Mouse (Mus musculus): ENCODE data around the gene Bpifb1.
"Not testable (repeated sequence)": the region's sequence is repeated elsewhere in the genome, so short reads cannot be mapped to it uniquely, and the experiment has no call there.

Bpifb1 gene

DNA sequence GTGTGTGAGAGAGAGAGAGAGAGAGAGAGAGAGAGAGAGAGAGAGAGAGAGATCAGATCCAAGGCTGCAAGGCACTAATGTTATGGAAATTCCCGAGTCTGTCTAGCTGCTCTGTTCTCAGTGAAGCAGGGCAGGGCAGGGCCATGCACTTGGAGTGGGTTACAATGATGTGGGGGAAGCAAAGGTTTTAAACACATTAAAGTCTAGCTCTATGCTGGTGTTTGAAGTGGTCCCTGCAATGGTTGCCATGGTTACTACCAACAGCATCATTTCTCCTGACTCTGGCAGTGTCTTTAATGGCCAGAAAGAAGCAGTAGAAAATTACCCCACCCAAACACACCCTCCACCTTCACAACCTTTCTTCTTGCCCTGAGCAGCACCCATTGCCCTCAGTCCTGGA lies 20.5 kb downstream of the Bpifb1 start:
- in situ Hi-C loops (cut with MboI, MseI), result loop anchor here (10.0 kb wide), 1 partner anchor 84 kb away; no protein-coding TSS in a partner anchor

DNA sequence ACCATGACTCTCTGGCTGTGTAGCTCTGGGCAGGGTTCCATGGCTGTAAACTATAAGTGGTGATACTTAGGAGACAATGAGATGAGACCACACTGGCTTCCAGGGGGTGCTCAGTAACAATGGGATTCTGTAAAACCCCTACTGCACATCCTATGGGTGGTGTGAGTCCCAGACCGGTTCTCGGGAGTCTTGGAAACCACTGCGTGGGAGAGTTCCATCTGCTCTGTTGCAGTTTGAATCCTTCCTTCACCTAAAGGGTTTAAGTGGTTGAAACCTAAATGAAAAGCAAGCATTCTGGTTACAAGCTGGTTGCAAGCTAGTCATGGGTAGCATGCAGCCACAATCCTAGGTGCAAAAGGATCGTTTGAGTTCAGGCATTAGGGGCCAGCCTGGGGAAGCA lies 21.3 kb downstream of the Bpifb1 start:
- in situ Hi-C loops (cut with MboI, MseI), result loop anchor here (10.0 kb wide), 1 partner anchor 83 kb away; no protein-coding TSS in a partner anchor

DNA sequence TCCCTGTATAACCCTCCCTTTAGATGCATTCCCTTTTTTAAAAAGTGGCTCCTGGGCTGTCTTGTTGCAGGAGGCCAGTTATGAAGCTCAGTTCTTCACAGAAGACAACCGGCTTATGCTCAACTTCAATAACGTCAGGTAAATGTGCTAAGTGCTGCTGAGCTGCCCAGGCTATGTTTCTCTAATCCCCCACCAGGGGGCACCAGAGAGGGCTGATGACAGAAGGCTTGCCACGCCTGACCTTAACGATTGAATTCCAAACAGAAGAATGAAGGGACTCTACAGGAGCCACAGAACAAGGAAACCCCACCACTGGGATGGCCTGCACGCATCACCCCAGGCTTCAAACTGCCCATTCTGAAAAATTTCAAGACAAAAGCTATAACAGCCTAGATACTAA lies 24.6 kb downstream of the Bpifb1 start:
- in situ Hi-C loops (cut with MboI, MseI), result loop anchor here (10.0 kb wide), 1 partner anchor 80 kb away; no protein-coding TSS in a partner anchor

DNA sequence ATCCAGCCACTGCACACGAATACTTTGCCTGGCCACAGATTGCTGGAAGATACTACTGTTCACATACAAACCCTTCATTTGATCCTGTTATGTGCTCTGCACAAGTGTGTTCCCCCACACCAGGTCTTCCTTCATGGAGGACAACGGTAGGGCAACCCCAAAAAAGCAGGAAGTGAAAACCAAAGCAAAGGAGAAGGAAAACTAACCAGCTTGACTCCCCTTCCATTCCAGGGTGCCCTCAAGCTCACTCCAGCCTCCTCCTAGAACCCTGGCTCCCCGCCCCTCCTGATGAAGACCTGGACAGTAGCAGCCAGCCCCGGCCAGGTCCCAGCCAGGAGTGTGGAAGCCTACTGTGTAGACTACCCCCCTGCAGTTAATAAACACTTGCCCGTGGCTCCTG lies 29.3 kb downstream of the Bpifb1 start:
- in situ Hi-C loops (cut with MboI, MseI), result loop anchor here (10.0 kb wide), 1 partner anchor 75 kb away; no protein-coding TSS in a partner anchor

DNA sequence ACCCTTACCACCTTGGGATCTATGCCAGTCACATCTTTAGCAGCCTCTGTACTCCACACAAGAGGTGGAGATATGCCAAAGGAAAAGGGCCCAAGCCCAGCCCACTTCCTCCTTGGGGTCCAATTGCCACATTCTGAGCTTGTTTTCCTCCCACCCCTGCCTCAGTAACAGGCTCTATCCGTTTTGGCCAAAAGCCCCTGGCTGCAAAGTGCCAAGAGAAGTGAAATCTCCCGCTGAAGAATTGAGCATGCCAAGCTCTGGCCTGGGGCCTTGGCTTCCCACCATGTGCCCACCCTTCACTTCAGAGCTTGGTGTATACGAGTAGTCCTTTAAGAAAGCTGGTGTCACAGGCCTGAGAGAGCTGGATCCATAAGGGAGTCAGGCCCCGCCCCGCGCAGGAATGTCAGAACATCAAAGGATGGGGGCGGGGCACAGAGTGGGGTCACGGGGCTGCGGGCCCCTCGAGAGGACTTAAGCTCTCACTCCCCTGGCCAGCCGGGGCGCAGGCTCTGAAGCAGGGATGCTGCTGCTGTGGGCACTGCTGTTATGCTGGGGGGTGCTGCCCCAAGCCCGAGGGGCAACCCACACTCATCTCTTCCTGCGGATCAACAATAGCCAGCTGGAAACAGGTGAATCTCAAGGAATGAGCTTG lies 32.8 kb downstream of the Bpifb1 start, which contains the start of gene Bpifb5:
Bpifb5 (plus strand) TSS at position 478 of the 652 bp plus-strand sequence.
- in situ Hi-C loops (cut with MboI, MseI), result no loop called here

DNA sequence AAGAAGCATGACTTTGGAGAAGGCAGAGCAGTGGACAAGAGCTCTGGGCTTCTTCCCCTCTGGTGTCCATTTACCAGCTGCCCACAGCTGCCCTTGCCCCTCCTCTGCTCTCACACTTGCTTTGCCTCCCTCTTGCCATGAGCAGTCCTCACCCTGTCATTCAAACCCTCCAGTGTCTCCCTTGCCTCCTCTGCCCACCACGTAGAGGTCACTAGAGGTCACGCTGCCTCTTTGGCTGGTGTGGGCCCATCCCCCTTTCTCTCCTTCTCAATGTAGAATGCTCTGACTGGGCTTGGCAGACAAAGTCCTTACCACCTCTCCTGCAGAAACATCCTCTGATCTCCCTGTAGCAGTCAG lies 33.3 kb downstream of the Bpifb1 start:
- in situ Hi-C loops (cut with MboI, MseI), result no loop called here

DNA sequence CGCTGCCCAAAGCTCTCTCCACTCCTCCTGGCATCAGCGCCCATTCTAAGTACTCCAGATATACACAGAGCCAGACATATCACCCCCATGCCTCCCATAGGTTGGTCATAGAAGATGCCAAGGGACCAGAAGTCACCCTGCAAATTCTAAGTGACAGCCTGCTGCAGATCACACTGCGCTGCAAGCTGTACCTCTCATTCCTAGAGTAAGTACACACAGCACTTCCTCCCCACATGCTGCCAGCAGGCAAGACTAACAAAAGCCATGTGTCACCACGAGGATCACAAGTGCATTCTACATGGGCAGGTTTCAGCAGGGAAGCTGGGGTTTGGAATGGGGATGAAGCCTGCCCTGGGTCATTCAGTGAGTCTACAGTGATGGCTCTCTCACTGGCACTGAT lies 36.4 kb downstream of the Bpifb1 start:
- in situ Hi-C loops (cut with MboI, MseI), result loop anchor here (5.0 kb wide), 1 partner anchor 45 kb away; no protein-coding TSS in a partner anchor

DNA sequence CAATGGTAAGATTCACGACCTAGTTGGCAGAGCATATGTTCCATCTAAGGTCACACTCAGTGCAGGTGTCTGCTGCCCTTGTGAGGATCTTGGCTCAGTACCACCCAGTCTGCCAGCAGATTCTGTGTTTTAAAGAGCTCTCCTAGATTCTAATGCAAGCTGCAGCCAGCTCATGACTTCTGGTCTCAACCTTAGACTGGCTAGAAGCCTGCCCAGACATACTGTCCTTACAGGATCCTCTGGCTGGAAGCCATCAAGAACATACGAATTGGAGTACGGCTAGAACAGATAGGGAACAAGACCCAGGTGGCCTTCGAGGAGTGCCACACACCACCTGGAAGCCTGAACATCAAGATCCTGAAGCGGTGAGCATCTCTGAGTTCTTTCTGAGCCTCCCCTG lies 37.2 kb downstream of the Bpifb1 start:
- in situ Hi-C loops (cut with MboI, MseI), result loop anchor here (5.0 kb wide), 1 partner anchor 44 kb away; no protein-coding TSS in a partner anchor

DNA sequence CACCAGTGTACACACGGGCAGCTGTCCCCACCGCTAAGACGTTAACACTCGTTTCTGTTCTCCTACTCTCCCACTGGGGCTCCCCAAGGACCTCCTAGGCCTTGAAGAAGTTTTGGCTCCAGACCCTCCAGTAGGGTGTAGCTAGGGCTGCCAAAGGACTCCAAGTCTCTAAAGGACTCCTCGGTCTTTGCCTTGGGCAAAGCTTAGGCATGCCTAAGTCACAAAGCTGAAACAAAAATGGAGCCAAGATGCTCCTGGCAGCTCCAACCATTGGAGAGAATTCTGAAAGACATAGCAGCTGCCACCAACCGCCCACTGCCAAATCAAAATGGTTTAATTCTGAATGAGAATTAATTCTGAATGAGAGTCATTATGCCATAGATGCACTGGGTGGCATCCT lies 42.8 kb downstream of the Bpifb1 start:
- in situ Hi-C loops (cut with MboI, MseI), result no loop called here

DNA sequence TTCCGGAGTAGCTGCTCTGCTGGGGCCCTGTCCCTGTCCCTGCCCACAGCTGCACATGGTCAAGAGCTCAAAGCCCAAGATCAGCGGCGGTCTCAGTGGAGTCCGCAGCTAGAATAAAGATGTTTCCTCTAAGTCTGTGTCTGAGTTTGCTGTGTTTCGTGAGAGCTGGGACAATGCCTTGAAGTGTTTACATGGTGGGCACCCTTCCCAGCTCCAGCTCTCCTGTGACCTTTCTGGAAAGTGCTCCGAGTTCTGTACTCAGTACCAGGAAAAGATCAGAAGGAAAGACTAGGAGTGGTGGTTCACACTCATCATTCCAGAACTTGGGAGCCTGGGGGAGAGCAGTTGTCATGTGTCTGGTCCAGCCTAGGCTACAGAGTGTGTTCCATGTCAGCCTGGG lies 50.2 kb downstream of the Bpifb1 start:
- in situ Hi-C loops (cut with MboI, MseI), result no loop called here

DNA sequence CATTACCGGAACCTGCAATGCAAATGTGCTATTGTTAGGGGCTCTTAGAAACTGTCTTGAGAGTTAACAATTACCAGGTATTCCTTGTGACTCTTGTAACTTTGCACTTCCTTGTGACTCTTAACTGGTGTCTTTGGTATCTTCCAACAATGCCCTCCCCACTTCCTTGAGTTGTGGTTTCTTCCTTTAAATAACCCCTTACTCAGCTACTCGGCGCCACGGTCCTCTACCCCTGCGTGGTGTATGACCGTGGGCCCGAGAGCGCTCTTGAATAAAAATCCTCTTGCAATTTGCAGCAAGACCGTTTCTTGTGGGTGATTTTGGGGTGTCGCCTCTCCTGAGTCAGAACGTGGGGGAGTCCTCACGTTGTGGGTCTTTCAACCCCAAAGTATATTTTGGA lies 52.1 kb downstream of the Bpifb1 start:
- in situ Hi-C loops (cut with MboI, MseI), result not testable (repeated sequence)

DNA sequence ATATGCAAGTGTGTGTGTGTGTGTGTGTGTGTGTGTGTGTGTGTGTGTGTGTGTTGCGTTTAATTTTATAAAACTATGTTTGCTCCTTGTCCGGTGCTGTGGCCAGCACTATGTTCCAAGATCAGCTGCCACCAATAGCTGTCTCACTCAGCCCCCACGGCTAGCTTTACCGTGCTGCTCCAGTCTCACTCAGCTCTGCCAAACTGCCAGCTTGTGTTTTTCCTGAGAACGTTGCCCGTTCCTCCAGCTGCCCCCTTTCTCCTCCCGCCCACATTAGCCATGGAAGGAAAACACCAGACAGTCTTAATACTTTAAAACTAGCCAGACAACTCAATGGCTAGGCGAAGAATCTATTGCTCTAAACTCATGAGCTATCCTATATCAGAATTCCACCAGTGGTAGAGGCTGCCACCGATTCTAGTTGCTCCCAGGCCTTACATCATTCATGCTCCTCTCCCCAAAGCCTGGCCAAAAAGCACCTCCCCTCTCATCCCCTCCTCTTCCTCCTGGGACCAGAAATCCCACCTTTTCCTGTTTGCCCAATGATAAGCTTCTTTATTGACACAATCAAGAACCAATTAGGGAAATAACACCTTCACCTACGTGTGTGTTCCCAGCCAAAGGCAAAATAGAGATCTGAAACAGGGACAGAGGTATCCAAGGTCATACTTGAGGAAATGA lies 52.9 kb downstream of the Bpifb1 start:
- in situ Hi-C loops (cut with MboI, MseI), result no loop called here

DNA sequence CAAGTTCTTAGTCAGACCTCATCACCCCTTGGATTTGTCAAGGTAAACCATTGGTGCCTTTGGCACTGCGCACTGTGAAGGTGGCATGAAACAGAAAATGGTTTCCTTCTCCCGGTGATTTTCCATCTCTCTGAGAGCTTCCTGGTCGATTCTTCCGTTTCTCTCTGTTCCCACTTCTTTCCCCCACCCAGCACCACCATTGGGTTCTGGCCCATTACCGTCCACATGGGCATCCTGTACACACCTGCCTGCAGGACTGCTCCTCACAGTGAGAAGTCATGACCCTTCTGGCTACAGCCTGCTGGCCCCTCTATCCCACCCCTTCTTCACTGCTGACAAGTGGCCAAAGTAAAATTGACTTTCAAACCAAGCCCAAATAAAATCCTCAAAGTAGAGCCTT lies 54.7 kb downstream of the Bpifb1 start:
- in situ Hi-C loops (cut with MboI, MseI), result no loop called here

DNA sequence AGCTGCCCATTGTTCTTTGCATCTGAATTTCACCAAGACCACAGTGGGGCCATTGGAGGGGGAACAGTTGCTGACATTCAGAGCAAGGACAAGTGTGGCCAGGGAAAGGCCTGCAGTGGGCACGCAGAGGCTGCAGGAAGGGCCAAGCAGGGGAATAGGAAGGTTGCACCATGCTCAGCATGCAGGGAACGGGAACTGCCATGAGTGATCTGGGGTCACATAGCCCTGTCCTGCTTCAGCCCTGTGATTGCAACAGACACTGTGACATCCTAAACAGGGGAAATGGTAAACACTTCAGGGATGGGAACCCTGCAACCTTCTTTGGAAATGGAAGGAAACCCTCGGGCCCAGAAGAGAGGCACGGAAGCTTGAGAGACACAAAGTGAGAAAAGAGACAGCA lies 64.6 kb downstream of the Bpifb1 start:
- in situ Hi-C loops (cut with MboI, MseI), result loop anchor here (5.0 kb wide), 1 partner anchor 52 kb away; the partner anchor contains the start of gene Bpifb9b

DNA sequence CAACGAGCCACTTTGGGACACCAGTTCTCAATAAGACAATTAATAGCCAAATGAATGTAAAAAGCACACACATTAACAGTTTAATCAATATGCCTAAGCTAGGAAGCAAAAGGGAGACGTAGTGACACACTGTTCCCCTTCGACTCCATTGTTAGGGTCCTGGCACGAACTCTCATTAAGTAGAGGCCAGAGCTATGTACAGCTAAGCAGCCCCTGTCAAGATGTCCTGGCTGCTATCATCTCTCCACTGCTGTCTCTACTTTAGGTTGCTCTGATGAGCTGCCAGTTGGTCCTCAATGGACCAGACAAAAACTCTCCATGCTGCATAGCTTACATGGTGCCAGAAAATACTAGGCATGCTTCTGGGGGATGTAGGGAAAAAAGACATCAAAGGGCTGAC lies 65.2 kb downstream of the Bpifb1 start:
- in situ Hi-C loops (cut with MboI, MseI), result loop anchor here (5.0 kb wide), 1 partner anchor 52 kb away; the partner anchor contains the start of gene Bpifb9b

DNA sequence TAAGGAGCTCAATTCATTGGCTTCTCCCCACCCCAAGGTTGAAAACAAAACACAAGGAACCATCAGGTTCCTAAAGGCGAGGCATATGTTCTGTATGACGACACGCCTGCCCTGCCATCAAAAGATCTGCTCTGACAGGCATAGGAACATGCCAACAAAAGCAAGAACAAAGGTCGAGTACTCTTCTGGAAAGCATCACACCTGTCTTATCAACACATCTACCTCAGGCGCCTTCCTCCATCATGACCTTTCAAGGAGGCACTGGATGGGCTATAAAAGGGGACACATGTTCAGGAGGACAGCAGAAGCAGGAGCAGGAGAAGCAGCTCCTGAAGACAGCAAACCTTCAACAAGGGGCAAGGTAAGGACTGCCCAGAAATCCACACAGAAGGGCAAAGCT lies 66.9 kb downstream of the Bpifb1 start, which contains the start of gene Bpifb9a:
Bpifb9a (plus strand) TSS at position 301 of the 400 bp plus-strand sequence.
- in situ Hi-C loops (cut with MboI, MseI), result loop anchor here (5.0 kb wide), 1 partner anchor 50 kb away; the partner anchor contains the start of gene Bpifb9b

DNA sequence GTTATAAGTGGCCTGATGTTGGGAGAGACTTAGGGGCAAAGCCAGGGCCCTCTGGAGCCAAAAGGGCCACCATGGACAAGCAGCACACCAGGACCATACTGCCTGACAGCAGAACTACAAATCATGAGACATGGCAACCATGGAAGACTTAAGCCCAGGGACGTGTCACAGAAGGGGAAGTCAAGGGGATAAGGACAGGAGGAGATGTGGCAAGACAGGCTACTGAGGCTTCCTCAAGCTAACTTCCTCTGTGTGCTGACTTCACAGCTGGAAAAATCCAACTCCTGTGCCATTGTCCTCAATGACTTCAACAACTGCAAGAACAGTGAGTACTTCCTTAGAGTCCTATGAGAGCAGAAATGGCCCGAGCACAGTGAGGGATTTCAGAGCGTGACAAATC lies 73.8 kb downstream of the Bpifb1 start:
- in situ Hi-C loops (cut with MboI, MseI), result not testable (repeated sequence)
